Mouse (Mus musculus) MEL (cell line): Measurements from ENCODE around the gene Zfp324.

Experiments
- CHD2 ChIP-seq: IDR thresholded peaks from 2 replicates; pipeline ENCODE4 v1.6.1; 2011; ENCODE audit warnings: low read length, improper control_type of control experiment
- CTCF ChIP-seq, 3 experiments: IDR thresholded peaks in 2 of 3; conservative IDR thresholded peaks in 1 of 3; 2 replicates each; pipeline ENCODE4 v1.5.1; 2011 to 2012; ENCODE audit warnings: low read length in 3 of 3, low read depth in 2 of 3, mild to moderate bottlenecking in 2 of 3, improper control_type of control experiment in 1 of 3, inconsistent platforms in 1 of 3, mixed read lengths in 1 of 3, moderate library complexity in 1 of 3; ENCODE audit not compliant: control insufficient read depth in 1 of 3, insufficient read depth in 1 of 3, poor library complexity in 1 of 3, severe bottlenecking in 1 of 3
- ETS1 ChIP-seq: IDR thresholded peaks from 2 replicates; pipeline ENCODE4 v1.6.1; 2012; ENCODE audit warnings: low read depth, mild to moderate bottlenecking, inconsistent platforms, low read length, improper control_type of control experiment, moderate library complexity
- HCFC1 ChIP-seq: IDR thresholded peaks from 2 replicates; pipeline ENCODE4 v1.6.1; 2012; ENCODE audit warnings: low read depth, mild to moderate bottlenecking, inconsistent platforms, low read length, improper control_type of control experiment, moderate library complexity
- KAT2A ChIP-seq: conservative IDR thresholded peaks from 2 replicates; pipeline ENCODE4 v1.6.1; 2012; ENCODE audit warnings: low read depth, low read length, improper control_type of control experiment, inconsistent platforms
- MAFK ChIP-seq: IDR thresholded peaks from 2 replicates; pipeline ENCODE4 v1.6.1; 2011; ENCODE audit warnings: low read depth, mild to moderate bottlenecking, low read length, improper control_type of control experiment, borderline replicate concordance
- MXI1 ChIP-seq: IDR thresholded peaks from 2 replicates; pipeline ENCODE4 v1.6.1; 2011; ENCODE audit warnings: mild to moderate bottlenecking, low read depth, low read length, improper control_type of control experiment
- POLR2A ChIP-seq, 2 experiments: IDR thresholded peaks; 2 replicates each; pipeline ENCODE4 v1.6.1; 2011 to 2012; ENCODE audit warnings: low read length in 2 of 2, mild to moderate bottlenecking in 2 of 2, control low read depth in 1 of 2, improper control_type of control experiment in 1 of 2, low read depth in 1 of 2, moderate library complexity in 1 of 2; ENCODE audit not compliant: control insufficient read depth in 1 of 2, insufficient read depth in 1 of 2, poor library complexity in 1 of 2
- SIN3A ChIP-seq: IDR thresholded peaks from 2 replicates; pipeline ENCODE4 v1.6.1; 2012; ENCODE audit warnings: low read length, improper control_type of control experiment, inconsistent platforms
- UBTF ChIP-seq: IDR thresholded peaks from 2 replicates; pipeline ENCODE4 v1.6.1; 2012; ENCODE audit warnings: low read depth, mild to moderate bottlenecking, inconsistent platforms, low read length, improper control_type of control experiment, moderate library complexity, borderline replicate concordance; ENCODE audit not compliant: insufficient read depth

GRCm38 (mm10) chr7:12961511-12962141, 4.0 kb upstream of the Zfp324 start:
- no peak for TF ChIP-seq UBTF
- TF ChIP-seq KAT2A, result peak; percentile 68
- TF ChIP-seq CTCF (IDR thresholded peaks at IDR 0.05 in 2 of 3, conservative IDR thresholded peaks at IDR 0.05 in 1 of 3; ENCODE audit: control insufficient read depth in 1 of 3, insufficient read depth in 1 of 3, low read depth in 2 of 3, low read length in 3 of 3, poor library complexity in 1 of 3, severe bottlenecking in 1 of 3), result no peak
- peak; percentile 63 for TF ChIP-seq ETS1
- no peak for TF ChIP-seq MAFK
- TF ChIP-seq POLR2A (IDR thresholded peaks at IDR 0.05; ENCODE audit: control insufficient read depth in 1 of 2, insufficient read depth in 1 of 2, low read depth in 1 of 2, low read length in 2 of 2, poor library complexity in 1 of 2), result peak in 1 of 2 experiments; percentile 66; a peak in 2 of 4 replicates
- TF ChIP-seq SIN3A, result peak; percentile 95
- no peak for TF ChIP-seq CHD2
- TF ChIP-seq HCFC1, result peak; percentile 95
- TF ChIP-seq MXI1, result peak; percentile 93
